Mouse (Mus musculus) heart, adult 8-10 months (tissue): Measurements from ENCODE around the gene Rps6ka3. TPM values are rescaled to one million over a fixed set of nuclear protein-coding genes. Genes with fewer than 3 reads are reported as not detected.

Experiments
- DNase-seq: peaks from one replicate; pipeline ENCODE4 v3.0.0; 2022; ENCODE audit warnings: low spot score
- total RNA-seq, 4 experiments: library from RNA; stranded (reverse); gene quantifications; 2 replicates each; pipeline ENCODE4 v1.2.4; 2022

Rps6ka3 gene
- total RNA-seq, result 10 to 100 TPM; 24.9 to 35.4 (median 30.7) TPM

GRCm38 (mm10) chrX:159210007-159210406, at the start of gene Rps6ka3:
Gene Rps6ka3 (plus strand): TSS chrX:159210307.
- DNase-seq, result no peak

DNA sequence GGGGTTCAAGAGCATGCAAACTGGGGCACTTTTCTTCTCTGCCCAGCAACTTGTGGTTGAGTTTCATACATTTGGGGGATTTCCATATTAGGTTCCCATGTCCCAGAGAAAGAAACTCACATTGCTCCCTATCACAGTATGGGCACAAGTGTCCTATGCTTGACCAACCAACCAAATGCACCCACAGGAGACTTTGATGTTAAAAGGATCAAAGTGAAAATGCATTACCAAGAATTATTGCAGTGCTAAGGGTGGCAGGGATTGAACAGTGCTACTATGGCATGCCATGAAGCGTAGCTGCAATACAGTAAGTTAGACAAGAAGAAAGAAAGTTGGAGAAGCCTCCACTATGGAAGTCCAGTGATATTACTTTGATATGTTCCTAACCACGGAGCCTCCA, 40.9 kb upstream of the Rps6ka3 start:
- no peak for DNase-seq

GRCm38 (mm10) chrX:159171579-159171978, 38.5 kb upstream of the Rps6ka3 start:
- DNase-seq, result no peak

GRCm38 (mm10) chrX:159191581-159191980, 18.5 kb upstream of the Rps6ka3 start:
- no peak for DNase-seq

GRCm38 (mm10) chrX:159199495-159199894, 10.6 kb upstream of the Rps6ka3 start:
- no peak for DNase-seq

DNA sequence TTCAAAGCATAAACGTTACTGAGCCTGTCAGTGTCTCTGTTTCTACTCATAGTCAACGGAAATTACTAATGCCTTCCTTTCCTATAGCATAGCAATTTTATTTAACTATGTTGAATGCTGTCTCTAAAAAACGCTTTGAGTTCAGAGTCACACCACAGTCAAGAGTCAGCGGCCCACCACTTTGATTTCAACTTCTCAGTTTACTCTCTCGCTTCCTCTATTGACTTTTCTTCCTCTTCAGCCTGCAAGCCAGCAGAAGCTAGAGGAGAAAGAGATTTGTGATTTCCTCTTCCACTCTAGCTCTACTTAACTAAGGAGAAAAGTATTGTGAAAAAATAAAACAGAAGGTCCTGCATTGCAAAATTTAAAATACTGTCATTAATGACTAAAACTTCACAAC, 10.0 kb upstream of the Rps6ka3 start:
- no peak for DNase-seq

- DNase-seq, result no peak
These were observed 931 bp downstream of the Rps6ka3 start for GRCm38 (mm10) chrX:159210892-159211583.

DNA sequence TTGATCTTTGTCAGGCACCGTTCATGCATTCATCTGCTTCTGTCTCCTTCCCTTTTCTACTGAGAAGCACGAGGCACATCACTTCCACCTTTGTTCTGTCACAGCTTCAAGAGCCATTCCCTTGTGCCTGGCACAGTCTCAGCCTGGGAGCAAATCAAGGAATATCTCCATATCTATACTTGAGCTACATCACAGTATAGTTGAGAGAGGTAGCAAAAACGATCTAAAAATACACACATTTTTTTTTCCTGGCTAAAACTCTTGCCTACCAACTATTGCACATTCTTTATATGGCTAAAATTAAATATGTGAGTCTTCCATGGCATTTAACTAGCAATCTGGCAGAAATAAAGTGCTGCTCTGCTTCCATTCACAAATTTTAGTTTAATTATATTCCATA, 5.1 kb downstream of the Rps6ka3 start:
- no peak for DNase-seq

DNA sequence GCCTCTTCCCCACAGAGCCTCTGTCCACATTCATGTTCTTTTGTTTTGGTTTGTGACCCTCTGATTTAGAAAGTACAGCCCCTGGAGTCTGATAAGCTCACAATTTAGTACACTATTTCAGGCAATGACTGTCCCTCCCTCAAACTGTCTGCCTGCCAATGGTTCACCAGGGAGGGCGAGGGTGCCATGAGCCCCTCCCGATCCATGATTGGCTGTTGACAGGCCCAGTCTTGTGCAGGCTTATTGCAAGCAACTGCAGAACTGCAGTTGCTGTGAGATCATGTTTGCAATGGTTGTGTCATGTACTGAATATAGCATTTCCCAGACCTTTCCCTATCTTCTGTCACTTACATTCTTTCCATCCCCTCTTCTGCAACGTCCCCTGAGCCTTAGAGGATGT, 12.4 kb downstream of the Rps6ka3 start:
- DNase-seq, result no peak

DNA sequence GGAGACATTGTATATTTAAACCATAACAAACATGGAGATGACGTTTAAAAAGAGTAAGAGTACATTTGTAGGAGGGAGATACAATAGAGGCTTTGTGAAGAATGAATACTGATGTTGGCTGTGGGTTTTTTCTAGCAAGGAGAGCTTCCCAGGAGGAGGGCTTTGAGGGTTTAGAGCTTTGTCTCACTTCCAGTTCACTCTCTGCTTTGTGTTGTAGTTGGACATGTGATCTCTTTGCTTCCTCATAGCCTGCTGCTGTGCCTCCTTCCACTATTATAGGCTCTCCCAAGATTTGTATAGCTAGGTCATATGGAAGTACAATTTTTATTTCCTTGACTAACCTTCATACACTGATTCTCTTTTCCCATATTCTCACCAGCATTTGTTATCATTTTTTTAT, 27.2 kb downstream of the Rps6ka3 start:
- no peak for DNase-seq

GRCm38 (mm10) chrX:159254001-159254884, 44.1 kb downstream of the Rps6ka3 start:
- DNase-seq, result peak; percentile 41

DNA sequence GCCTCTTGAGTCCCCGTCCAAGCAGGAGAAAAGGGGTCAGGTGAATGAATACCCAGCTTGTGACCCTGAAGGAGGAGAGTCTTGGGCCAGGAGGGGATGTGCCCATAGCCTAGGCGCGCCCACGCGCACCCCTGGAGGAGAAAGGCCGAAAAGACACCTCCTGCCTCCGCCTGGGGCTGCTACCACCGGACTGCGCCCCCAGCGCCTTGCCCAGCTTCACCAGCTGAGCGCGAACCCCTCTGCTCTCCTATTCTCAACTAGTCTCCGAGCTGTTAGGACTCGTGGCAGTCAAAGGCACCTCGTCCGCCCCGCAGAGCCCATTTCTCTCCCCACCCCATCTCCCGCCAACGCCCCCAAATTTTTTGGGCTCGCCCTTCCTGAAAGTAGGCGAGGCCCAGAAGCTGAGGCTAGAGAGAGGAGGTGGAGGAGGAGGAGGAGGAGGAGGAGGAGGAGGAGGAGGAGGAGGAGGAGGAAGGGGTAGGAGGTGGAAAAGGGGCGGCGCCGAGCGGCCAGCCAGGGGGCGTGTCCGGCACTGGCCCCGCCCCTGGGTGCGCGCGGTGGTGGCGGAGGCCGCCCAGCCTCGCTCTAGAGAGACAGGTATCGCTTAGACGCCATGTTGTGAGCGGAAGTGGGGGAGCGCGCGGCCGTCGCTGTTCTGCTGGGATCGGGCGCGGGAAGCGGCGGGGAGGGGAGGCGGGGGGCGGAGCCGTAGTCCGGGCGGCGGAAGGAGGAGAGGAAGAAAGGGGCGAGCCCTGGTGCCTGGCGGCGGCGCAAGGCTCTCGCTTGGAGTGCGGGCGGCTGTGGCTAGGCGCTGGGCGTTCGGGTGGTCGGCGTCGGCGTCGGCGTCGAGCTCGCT, 45.2 kb downstream of the Rps6ka3 start:
- DNase-seq, result peak; percentile 82

- peak; percentile 3 for DNase-seq
These were observed 46.1 kb downstream of the Rps6ka3 start for GRCm38 (mm10) chrX:159256040-159256852.

DNA sequence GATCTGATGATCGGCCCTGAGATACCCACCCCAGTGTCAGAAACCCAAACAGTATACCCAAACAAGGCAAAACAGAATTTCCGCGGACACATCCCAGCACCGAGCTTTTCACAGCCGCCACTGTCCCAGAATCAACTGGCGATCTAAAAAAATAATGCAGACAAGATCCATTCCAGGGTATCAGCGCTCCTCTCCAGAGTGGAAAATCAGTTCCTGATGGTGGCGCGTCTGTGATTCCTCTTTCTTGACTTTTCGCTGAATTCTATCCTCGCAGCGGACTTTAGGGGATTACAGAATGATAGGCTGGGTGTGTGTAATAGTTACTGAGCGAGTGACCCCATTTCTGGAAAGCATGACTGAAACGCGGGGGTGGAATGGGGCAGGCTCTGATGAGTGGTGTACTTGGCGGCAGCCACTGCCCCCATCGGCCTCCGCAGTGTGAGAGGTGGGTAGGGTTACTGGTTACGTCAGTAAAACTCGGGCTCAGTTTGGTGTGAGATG, 46.9 kb downstream of the Rps6ka3 start:
- DNase-seq, result peak; percentile 19

- DNase-seq, result peak; percentile 7
These were observed 54.6 kb downstream of the Rps6ka3 start for GRCm38 (mm10) chrX:159264681-159265080.

DNA sequence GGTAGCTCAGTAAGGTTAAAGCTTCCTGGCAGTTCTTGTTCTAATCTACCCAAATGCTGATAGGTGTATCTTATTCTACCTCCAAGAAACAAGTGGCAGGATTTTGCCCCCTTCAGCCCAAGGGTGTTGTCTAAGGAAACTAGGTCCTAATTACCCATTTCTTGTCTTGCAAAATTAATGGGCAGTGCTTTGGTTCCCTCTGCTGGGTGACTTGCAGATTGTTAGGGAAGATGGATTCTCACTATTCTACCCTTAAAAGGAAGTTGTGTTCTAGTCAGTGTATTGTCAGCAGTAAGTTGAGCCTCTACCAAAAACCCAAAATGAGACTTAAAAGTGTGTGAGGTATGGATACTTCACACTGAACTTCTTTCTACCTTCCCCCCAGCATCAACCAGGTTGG, 59.0 kb downstream of the Rps6ka3 start:
- DNase-seq, result peak; percentile 43

GRCm38 (mm10) chrX:159286765-159287164, 76.7 kb downstream of the Rps6ka3 start:
- no peak for DNase-seq

DNA sequence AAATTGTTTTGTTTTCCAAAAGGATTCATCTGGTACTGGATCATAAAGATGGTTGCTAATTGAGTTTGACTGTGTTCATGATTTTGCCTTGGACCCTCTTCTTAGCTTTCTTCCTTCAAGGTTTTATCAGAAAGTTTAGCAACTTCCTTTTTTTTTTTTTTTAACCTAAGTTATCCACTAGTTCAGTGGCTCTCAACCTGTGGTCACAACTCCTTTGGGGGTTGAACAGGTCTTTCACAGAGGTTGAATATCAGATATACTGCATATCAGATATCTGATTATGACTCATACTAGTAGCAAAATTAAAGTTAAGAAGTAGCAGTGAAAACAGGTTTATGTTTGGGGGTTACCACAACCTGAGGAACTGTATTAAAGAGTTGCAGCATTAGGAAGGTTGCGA, 85.8 kb downstream of the Rps6ka3 start:
- no peak for DNase-seq

DNA sequence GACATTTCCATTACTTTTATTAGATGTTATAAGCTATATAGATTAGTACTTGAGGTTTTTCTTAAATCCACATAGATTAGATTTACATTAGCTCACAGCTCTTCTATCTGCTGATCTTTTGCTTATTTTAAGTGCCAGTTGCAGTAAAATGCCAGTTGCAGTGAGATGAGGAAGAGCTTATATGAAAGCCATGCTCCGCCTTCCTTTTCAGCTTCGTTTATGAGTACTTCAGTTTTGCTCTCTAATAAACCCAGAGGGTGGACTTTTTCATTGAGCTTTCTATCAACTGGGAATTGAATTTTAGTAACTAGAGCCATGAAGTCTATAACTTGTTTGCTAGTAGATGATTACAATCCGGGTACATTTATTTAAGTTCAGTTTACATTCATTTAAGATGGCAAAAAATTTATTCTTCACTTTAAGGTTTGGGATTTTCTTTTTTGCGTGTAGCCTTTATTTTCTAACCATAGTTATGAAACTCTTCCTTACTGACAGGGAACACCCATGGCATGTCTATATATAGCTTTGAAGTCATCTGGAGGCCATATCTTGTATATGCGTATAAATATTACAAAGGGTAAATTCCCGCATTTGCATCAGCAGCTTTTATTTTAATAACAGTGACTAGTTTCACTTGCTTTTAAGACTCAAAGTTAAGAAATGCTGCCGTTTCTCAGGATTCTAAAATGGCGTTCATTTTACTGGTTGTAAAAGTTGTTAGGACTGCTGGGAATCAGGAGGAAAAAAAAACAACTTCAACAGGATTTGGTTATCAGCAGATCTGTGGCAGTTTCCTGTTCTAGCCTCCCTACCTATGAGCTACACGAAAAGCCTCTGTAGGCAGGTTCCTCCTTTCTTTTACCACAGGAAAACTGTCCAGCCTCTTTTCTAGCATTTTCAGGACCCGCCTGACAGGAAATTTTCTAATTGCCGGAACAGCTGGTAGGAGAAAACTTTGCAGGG, 92.5 kb downstream of the Rps6ka3 start:
- DNase-seq, result peak; percentile 55

DNA sequence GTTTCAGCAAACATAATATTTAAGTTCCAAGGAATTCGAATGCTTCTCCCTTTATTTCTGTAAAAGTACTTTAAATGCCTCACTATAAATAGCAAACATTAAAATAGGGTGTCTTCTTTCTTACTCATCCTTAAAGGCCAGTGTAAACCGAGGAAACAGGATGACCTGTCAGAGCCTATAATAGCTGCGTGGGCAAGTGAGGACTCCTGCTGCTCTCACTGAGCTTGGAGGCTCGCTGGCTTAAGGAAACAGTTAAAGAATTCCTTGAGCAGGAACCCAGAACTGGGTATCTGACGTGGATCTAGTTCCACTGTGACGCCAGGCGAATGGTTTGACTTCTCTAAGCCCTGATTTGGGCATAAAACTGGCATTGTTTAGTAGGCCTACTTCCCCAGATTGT, 105.2 kb downstream of the Rps6ka3 start:
- DNase-seq, result no peak
